Mouse (Mus musculus) bone marrow macrophage, adult 2 months (primary cell): ENCODE measurements at regions not wholly inside any gene's neighbourhood (a gene's known extent, or its start where the extent isn't known, plus 50 kb on each side); places are given as distances from the start of the nearest gene placed in this dataset.

Source experiments
- CTCF ChIP-seq: IDR thresholded peaks from 2 replicates; pipeline ENCODE4 v1.5.1; 2012; ENCODE audit warnings: low read depth, mild to moderate bottlenecking, low read length, moderate library complexity
- POLR2A ChIP-seq: IDR thresholded peaks from 2 replicates; pipeline ENCODE4 v1.6.1; 2012; ENCODE audit warnings: mild to moderate bottlenecking, low read depth, low read length, borderline replicate concordance

DNA sequence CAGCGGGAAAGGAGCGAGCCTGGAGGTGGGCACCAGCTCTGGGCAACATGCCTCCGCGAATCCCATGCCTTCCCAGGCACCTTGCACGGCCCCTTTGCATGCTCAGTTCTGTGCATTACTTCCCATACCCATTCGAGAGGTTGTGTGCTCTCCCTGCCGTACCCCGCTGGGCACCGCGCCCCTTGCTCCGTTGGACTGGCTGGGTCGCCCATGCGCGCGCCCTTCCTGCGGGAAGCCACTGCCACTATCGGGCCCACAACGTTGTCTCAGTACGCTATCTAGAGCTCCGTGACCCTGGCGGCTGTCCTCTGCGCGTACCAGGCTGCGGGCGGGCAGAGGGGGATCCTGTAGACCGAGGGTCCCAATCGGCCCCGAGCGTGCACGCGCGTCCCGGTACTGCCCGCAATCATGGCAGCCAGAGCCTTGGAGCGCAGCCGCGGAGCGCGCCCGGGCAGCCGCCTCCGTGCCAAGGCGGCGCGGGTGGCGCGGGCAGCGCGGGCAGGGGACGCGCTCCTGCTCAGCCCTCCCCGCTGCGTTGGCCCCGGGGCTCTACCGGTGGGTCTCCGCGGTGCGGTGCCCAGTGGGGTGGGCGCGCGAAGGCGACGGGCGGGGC, 64.5 kb upstream of the Ppara start:
- TF ChIP-seq POLR2A, result no peak; the same call in 1 of the 2 replicates
- TF ChIP-seq CTCF, result no peak
